In genomic region chr17:31419995-31420394, GRCm38 (mm10) we compare ENCODE assay signal across 12 mouse cellular contexts. TPM values are rescaled to one million over a fixed set of nuclear protein-coding genes. Genes with fewer than 3 reads are reported as not detected.
DNase-seq lines count a peak whose midpoint lies in the region; ATAC-seq lines count a peak whose summit lies in the region.
"Had no signal": no experiment of that assay in that cellular context is flagged by ENCODE, and none has a peak within 500 bp of the region (broad histone marks: within the 10 kb centered on the region; RNA-seq: fewer than 3 reads in every experiment).

No protein-coding gene starts in this region.

- no peaks in the 10 kb centered on the region for H3K27me3 ChIP-seq in hindbrain, embryonic 13.5 days
- H3K27me3 ChIP-seq in hindbrain, embryonic 12.5 days: no peaks in the 10 kb centered on the region
- no peaks in the 10 kb centered on the region for H3K27me3 ChIP-seq in midbrain, embryonic 15.5 days (replicated peaks)
- H3K27me3 ChIP-seq in midbrain, embryonic 11.5 days (ENCODE audit: control insufficient read depth, insufficient read depth, low read length): no peaks in the 10 kb centered on the region
- no peaks in the 10 kb centered on the region for H3K27me3 ChIP-seq in stomach, embryonic 16.5 days (ENCODE audit: control insufficient read depth, insufficient read depth, low read length)

- DNase-seq in cerebellum, postnatal 10 days: peak; percentile 28 to 42
- DNase-seq in cerebellum, adult 8-10 months: no peak
- no peak for DNase-seq in midbrain, embryonic 11.5 days (ENCODE audit: low spot score, missing footprints)
- DNase-seq: adrenal gland, adult 8-10 months; kidney, adult 8-10 months; liver; thymus, postnatal 25 days had no signal

- 52% methylated on average over 3 of the region's 3 CpGs for WGBS in hindbrain, embryonic 13.5 days
- 57% methylated on average over 3 of the region's 3 CpGs for WGBS in hindbrain, embryonic 12.5 days
- WGBS in midbrain, embryonic 15.5 days: 50% methylated on average over 3 of the region's 3 CpGs
- 50% methylated on average over 3 of the region's 3 CpGs for WGBS in midbrain, embryonic 11.5 days
- WGBS in stomach, embryonic 16.5 days: 39% methylated on average over 3 of the region's 3 CpGs

- H3K4me1 ChIP-seq in hindbrain, embryonic 13.5 days (replicated peaks): peaks cover 27% of the 10 kb centered on the region
- H3K4me1 ChIP-seq in hindbrain, embryonic 12.5 days: peaks cover 9% of the 10 kb centered on the region
- H3K4me1 ChIP-seq in midbrain, embryonic 15.5 days: peaks cover 20% of the 10 kb centered on the region
- peaks cover 5% of the 10 kb centered on the region; the same call in 1 of the 2 replicates for H3K4me1 ChIP-seq in midbrain, embryonic 11.5 days (ENCODE audit: control insufficient read depth, insufficient read depth, low read length)
- H3K4me1 ChIP-seq in stomach, embryonic 16.5 days (ENCODE audit: control insufficient read depth, insufficient read depth, low read length): peaks cover 29% of the 10 kb centered on the region

- H3K27ac ChIP-seq in hindbrain, embryonic 13.5 days: 0 out of 2 replicates have a peak overlapping the region, but pooled peaks have one; percentile 1
- H3K27ac ChIP-seq in hindbrain, embryonic 12.5 days: no peak overlapping the region
- peak overlapping the region; percentile 21; the same call in 1 of the 2 replicates for H3K27ac ChIP-seq in midbrain, embryonic 15.5 days
- H3K27ac ChIP-seq in midbrain, embryonic 11.5 days (ENCODE audit: low read depth, low read length): no peak overlapping the region
- 0 out of 2 replicates have a peak overlapping the region, but pooled peaks have one; percentile 26 for H3K27ac ChIP-seq in stomach, embryonic 16.5 days (ENCODE audit: low read length)

- H3K4me2 ChIP-seq in hindbrain, embryonic 13.5 days: no peak overlapping the region
- H3K4me2 ChIP-seq in hindbrain, embryonic 12.5 days (replicated peaks): no peak overlapping the region
- no peak overlapping the region for H3K4me2 ChIP-seq in midbrain, embryonic 15.5 days
- no peak overlapping the region for H3K4me2 ChIP-seq in midbrain, embryonic 11.5 days
- H3K4me2 ChIP-seq in stomach, embryonic 16.5 days (ENCODE audit: low read depth, low read length): no peak overlapping the region

- H3K4me3 ChIP-seq in hindbrain, embryonic 13.5 days: no peak overlapping the region
- H3K4me3 ChIP-seq in hindbrain, embryonic 12.5 days: no peak overlapping the region
- no peak overlapping the region for H3K4me3 ChIP-seq in midbrain, embryonic 15.5 days
- no peak overlapping the region for H3K4me3 ChIP-seq in midbrain, embryonic 11.5 days (ENCODE audit: low read depth, low read length)
- H3K4me3 ChIP-seq in stomach, embryonic 16.5 days (replicated peaks; ENCODE audit: low read length): no peak overlapping the region

- peaks cover 38% of the 10 kb centered on the region for H3K36me3 ChIP-seq in hindbrain, embryonic 13.5 days
- H3K36me3 ChIP-seq in hindbrain, embryonic 12.5 days: peaks cover 38% of the 10 kb centered on the region
- peaks cover 16% of the 10 kb centered on the region; the same call in 1 of the 2 replicates for H3K36me3 ChIP-seq in midbrain, embryonic 15.5 days (replicated peaks)
- H3K36me3 ChIP-seq in midbrain, embryonic 11.5 days (ENCODE audit: control insufficient read depth, insufficient read depth, low read length): no peaks in the 10 kb centered on the region; the same call in 1 of the 2 replicates
- no peaks in the 10 kb centered on the region; the same call in 1 of the 2 replicates for H3K36me3 ChIP-seq in stomach, embryonic 16.5 days (ENCODE audit: control insufficient read depth, insufficient read depth, low read length)

- no peak overlapping the region for H3K9ac ChIP-seq in hindbrain, embryonic 13.5 days
- H3K9ac ChIP-seq in hindbrain, embryonic 12.5 days: no peak overlapping the region
- no peak overlapping the region for H3K9ac ChIP-seq in midbrain, embryonic 15.5 days
- no peak overlapping the region for H3K9ac ChIP-seq in midbrain, embryonic 11.5 days (ENCODE audit: low read length)
- no peak overlapping the region for H3K9ac ChIP-seq in stomach, embryonic 16.5 days (ENCODE audit: low read length)

- no peaks in the 10 kb centered on the region for H3K9me3 ChIP-seq in hindbrain, embryonic 13.5 days
- no peaks in the 10 kb centered on the region for H3K9me3 ChIP-seq in hindbrain, embryonic 12.5 days (replicated peaks)
- H3K9me3 ChIP-seq in midbrain, embryonic 15.5 days: no peaks in the 10 kb centered on the region
- H3K9me3 ChIP-seq in midbrain, embryonic 11.5 days (ENCODE audit: control insufficient read depth, low read length): no peaks in the 10 kb centered on the region
- no peaks in the 10 kb centered on the region for H3K9me3 ChIP-seq in stomach, embryonic 16.5 days (replicated peaks; ENCODE audit: control insufficient read depth, low read length)

- no peak for ATAC-seq in hindbrain, embryonic 13.5 days (ENCODE audit: low FRiP score)
- no peak for ATAC-seq in hindbrain, embryonic 12.5 days (ENCODE audit: low FRiP score)
- ATAC-seq in midbrain, embryonic 15.5 days (replicated peaks): 0 out of 2 replicates have a peak, but pooled peaks have one; percentile 27
- no peak for ATAC-seq in midbrain, embryonic 11.5 days (ENCODE audit: low FRiP score)
- no peak for ATAC-seq in stomach, embryonic 16.5 days (ENCODE audit: insufficient read depth, low FRiP score)
- ATAC-seq in CD4-positive, CD25-positive, alpha-beta regulatory T cell, adult 4 months: no peak

RNA-seq across cellular contexts. Expression of gene Pde9a, which starts 34.0 kb away (rescaled TPM):
- 36.7 and 37.8 TPM in 2 replicates for polyA plus RNA-seq in hindbrain, embryonic 13.5 days (2015; fragmentation: Nextera tagmentation; extraction: Ambion mirVana)
- 30.4 and 33.3 TPM in 2 replicates for polyA plus RNA-seq in hindbrain, embryonic 12.5 days (2016; fragmentation: Nextera tagmentation; extraction: Ambion mirVana)
- polyA plus RNA-seq in midbrain, embryonic 15.5 days (2015; fragmentation: Nextera tagmentation; extraction: Ambion mirVana): 36.1 and 38.1 TPM in 2 replicates
- polyA plus RNA-seq in midbrain, embryonic 11.5 days (2014; fragmentation: Nextera tagmentation; extraction: Ambion mirVana): 23.4 and 23.5 TPM in 2 replicates
- 28.0 and 31.1 TPM in 2 replicates for polyA plus RNA-seq in stomach, embryonic 16.5 days (2015; fragmentation: Nextera tagmentation; extraction: Ambion mirVana)
- not detected for polyA plus RNA-seq in CD4-positive, CD25-positive, alpha-beta regulatory T cell, adult 4 months (2017; shearing (Covaris generic))

Comparison
In these comparisons a context has a peak if more than half of its experiments do, and no peak if none do; other contexts are left out.
1. DNase-seq: peak in cerebellum, postnatal 10 days (2 of 2); none in cerebellum, adult 8-10 months (single experiment) and midbrain, embryonic 11.5 days (single experiment).
2. H3K27ac ChIP-seq: peak in hindbrain, embryonic 13.5 days (single experiment), midbrain, embryonic 15.5 days (single experiment) and stomach, embryonic 16.5 days (single experiment); none in hindbrain, embryonic 12.5 days (single experiment) and midbrain, embryonic 11.5 days (single experiment).
3. RNA of gene Pde9a, which starts 34.0 kb away (polyA plus RNA-seq): 36.7 to 37.8 TPM in hindbrain, embryonic 13.5 days, 36.1 to 38.1 TPM in midbrain, embryonic 15.5 days, 28.0 to 31.1 TPM in stomach, embryonic 16.5 days, 30.4 to 33.3 TPM in hindbrain, embryonic 12.5 days and 23.4 to 23.5 TPM in midbrain, embryonic 11.5 days; not detected in CD4-positive, CD25-positive, alpha-beta regulatory T cell, adult 4 months; every median in the first group is over 10 times any median in the second.